Mouse (Mus musculus) cortical plate, adult 2 months (tissue): ENCODE results near the gene Zfp715.
"Not testable (repeated sequence)": the region's sequence is repeated elsewhere in the genome, so short reads cannot be mapped to it uniquely, and the experiment has no call there.

ENCODE experiments used
- CTCF ChIP-seq: fragments of 200-500 bp; IDR thresholded peaks from 2 replicates; pipeline ENCODE4 v1.5.1; 2011; ENCODE audit warnings: mild to moderate bottlenecking, control low read depth, low read length; ENCODE audit not compliant: insufficient read depth; ENCODE audit errors: extremely low read depth
- POLR2A ChIP-seq: fragments of 200-500 bp; IDR thresholded peaks from 2 replicates; pipeline ENCODE4 v1.6.1; 2011; ENCODE audit warnings: mild to moderate bottlenecking, low read length, control low read depth; ENCODE audit not compliant: insufficient read depth; ENCODE audit errors: extremely low read depth

- not testable (repeated sequence) for TF ChIP-seq POLR2A, CTCF
Measured at GRCm38 (mm10) chr7:43250718-43251117, 62.4 kb downstream of the Zfp715 start.
